ENCODE assay signal across 18 mouse cellular contexts in genomic region chr3:8734096-8734495, GRCm38 (mm10).
DNase-seq lines count a peak whose midpoint lies in the region; ATAC-seq and TF ChIP-seq lines count a peak whose summit lies in the region.
"Had no signal": no experiment of that assay in that cellular context is flagged by ENCODE, and none has a peak within 500 bp of the region (broad histone marks: within the 10 kb centered on the region; RNA-seq: fewer than 3 reads in every experiment).

No protein-coding gene starts in this region.

- H3K9me3 ChIP-seq in forebrain, embryonic 16.5 days (ENCODE audit: control insufficient read depth, low read length), result no peaks in the 10 kb centered on the region
- H3K9me3 ChIP-seq in forebrain, embryonic 15.5 days, result no peaks in the 10 kb centered on the region
- H3K9me3 ChIP-seq in limb, embryonic 14.5 days (ENCODE audit: control insufficient read depth, low read length), result no peaks in the 10 kb centered on the region
- H3K9me3 ChIP-seq in limb, embryonic 10.5 days (replicated peaks), result no peaks in the 10 kb centered on the region
- H3K9me3 ChIP-seq: embryonic facial prominence, embryonic 13.5 days; forebrain, embryonic 13.5 days; heart, embryonic 15.5 days; hindbrain, embryonic 13.5 days had no signal

- WGBS in forebrain, embryonic 16.5 days, result 85% methylated on average over 3 of the region's 3 CpGs
- 82% methylated on average over 3 of the region's 3 CpGs for WGBS in forebrain, embryonic 15.5 days
- WGBS in limb, embryonic 14.5 days, result 73% methylated on average over 3 of the region's 3 CpGs
- 90% methylated on average over 3 of the region's 3 CpGs for WGBS in limb, embryonic 10.5 days

- H3K9ac ChIP-seq in forebrain, embryonic 16.5 days (replicated peaks; ENCODE audit: low read depth, low read length), result no peak overlapping the region
- no peak overlapping the region for H3K9ac ChIP-seq in forebrain, embryonic 15.5 days (replicated peaks)
- H3K9ac ChIP-seq in limb, embryonic 14.5 days (ENCODE audit: low read depth, low read length, severe bottlenecking), result no peak overlapping the region
- H3K9ac ChIP-seq: embryonic facial prominence, embryonic 13.5 days; forebrain, embryonic 13.5 days; heart, embryonic 15.5 days; hindbrain, embryonic 13.5 days had no signal

- TF ChIP-seq POLR2A in limb, embryonic 14.5 days (IDR thresholded peaks at IDR 0.05; ENCODE audit: borderline replicate concordance, extremely low read depth, insufficient read depth, insufficient read length), result no peak
- no peak for TF ChIP-seq POLR2A in bone marrow macrophage, adult 2 months (IDR thresholded peaks at IDR 0.05; ENCODE audit: borderline replicate concordance, low read depth, low read length)

- TF ChIP-seq CTCF in bone marrow macrophage, adult 2 months (IDR thresholded peaks at IDR 0.05; ENCODE audit: low read depth, low read length), result no peak

- H3K4me3 ChIP-seq in forebrain, embryonic 16.5 days (replicated peaks; ENCODE audit: low read length), result no peak overlapping the region
- H3K4me3 ChIP-seq in forebrain, embryonic 15.5 days, result no peak overlapping the region
- H3K4me3 ChIP-seq in limb, embryonic 14.5 days (replicated peaks; ENCODE audit: low read length), result no peak overlapping the region
- no peak overlapping the region for H3K4me3 ChIP-seq in limb, embryonic 10.5 days
- no peak overlapping the region for H3K4me3 ChIP-seq in bone marrow macrophage, adult 2 months (ENCODE audit: insufficient read depth, low read length)
- H3K4me3 ChIP-seq: embryonic facial prominence, embryonic 13.5 days; forebrain, embryonic 13.5 days; heart, adult 2 months; heart, embryonic 15.5 days; hindbrain, embryonic 13.5 days had no signal

- no peaks in the 10 kb centered on the region for H3K27me3 ChIP-seq in forebrain, embryonic 16.5 days (replicated peaks; ENCODE audit: control insufficient read depth, insufficient read depth, low read length)
- H3K27me3 ChIP-seq in forebrain, embryonic 15.5 days, result no peaks in the 10 kb centered on the region
- H3K27me3 ChIP-seq in limb, embryonic 14.5 days (ENCODE audit: control insufficient read depth, insufficient read depth, low read length), result no peaks in the 10 kb centered on the region
- H3K27me3 ChIP-seq in limb, embryonic 10.5 days (ENCODE audit: low read depth, poor library complexity, severe bottlenecking), result no peaks in the 10 kb centered on the region
- H3K27me3 ChIP-seq: embryonic facial prominence, embryonic 13.5 days; forebrain, embryonic 13.5 days; heart, embryonic 15.5 days had no signal

- H3K4me1 ChIP-seq in forebrain, embryonic 16.5 days (replicated peaks; ENCODE audit: control insufficient read depth, insufficient read depth, low read length), result peaks cover 5% of the 10 kb centered on the region; the same call in 1 of the 2 replicates
- peaks cover 9% of the 10 kb centered on the region for H3K4me1 ChIP-seq in forebrain, embryonic 15.5 days
- peaks cover 8% of the 10 kb centered on the region for H3K4me1 ChIP-seq in limb, embryonic 14.5 days (ENCODE audit: control insufficient read depth, insufficient read depth, low read length)
- H3K4me1 ChIP-seq in limb, embryonic 10.5 days, result peaks cover 19% of the 10 kb centered on the region
- H3K4me1 ChIP-seq in bone marrow macrophage, adult 2 months (ENCODE audit: control insufficient read depth, insufficient read depth, low read length), result peaks cover 40% of the 10 kb centered on the region

- no peak overlapping the region for H3K27ac ChIP-seq in forebrain, embryonic 16.5 days (ENCODE audit: low read length)
- H3K27ac ChIP-seq in forebrain, embryonic 15.5 days (replicated peaks), result no peak overlapping the region
- no peak overlapping the region for H3K27ac ChIP-seq in limb, embryonic 14.5 days (replicated peaks; ENCODE audit: low read depth, low read length)
- no peak overlapping the region for H3K27ac ChIP-seq in limb, embryonic 10.5 days
- H3K27ac ChIP-seq in bone marrow macrophage, adult 2 months (ENCODE audit: insufficient read depth, low read depth, low read length), result peak overlapping the region; percentile 56
- H3K27ac ChIP-seq: embryonic facial prominence, embryonic 13.5 days; forebrain, embryonic 13.5 days; heart, adult 2 months; heart, embryonic 15.5 days; hindbrain, embryonic 13.5 days; hindbrain, postnatal 0 days had no signal

- DNase-seq in limb, embryonic 14.5 days (ENCODE audit: low spot score), result peak; percentile 44
- DNase-seq in limb, embryonic 10.5 days (ENCODE audit: low spot score), result no peak
- DNase-seq in 3T3-L1 (ENCODE audit: low read depth, low spot score), result peak; percentile 25
- DNase-seq in ovary, postnatal 14 days (ENCODE audit: low spot score), result no peak
- DNase-seq: adrenal gland, postnatal 10 days; cerebellum, postnatal 25 days; heart, adult 2 months; heart, postnatal 14 days; kidney, adult 11 months had no signal

- no peaks in the 10 kb centered on the region for H3K36me3 ChIP-seq in forebrain, embryonic 16.5 days (ENCODE audit: control insufficient read depth, insufficient read depth)
- no peaks in the 10 kb centered on the region for H3K36me3 ChIP-seq in forebrain, embryonic 15.5 days
- no peaks in the 10 kb centered on the region for H3K36me3 ChIP-seq in limb, embryonic 14.5 days (ENCODE audit: control insufficient read depth, insufficient read depth, low read length)
- no peaks in the 10 kb centered on the region for H3K36me3 ChIP-seq in limb, embryonic 10.5 days
- H3K36me3 ChIP-seq: embryonic facial prominence, embryonic 13.5 days; heart, embryonic 15.5 days; hindbrain, embryonic 13.5 days had no signal

- H3K4me2 ChIP-seq in forebrain, embryonic 16.5 days (ENCODE audit: low read length), result no peak overlapping the region
- no peak overlapping the region for H3K4me2 ChIP-seq in forebrain, embryonic 15.5 days (replicated peaks)
- H3K4me2 ChIP-seq in limb, embryonic 14.5 days (replicated peaks; ENCODE audit: low read depth, low read length, severe bottlenecking), result no peak overlapping the region
- H3K4me2 ChIP-seq: embryonic facial prominence, embryonic 13.5 days; forebrain, embryonic 13.5 days; heart, embryonic 11.5 days; heart, embryonic 15.5 days; hindbrain, embryonic 13.5 days had no signal

- ATAC-seq in forebrain, embryonic 16.5 days, result 0 out of 2 replicates have a peak, but pooled peaks have one; percentile 31
- no peak for ATAC-seq in forebrain, embryonic 15.5 days (replicated peaks)
- ATAC-seq in limb, embryonic 14.5 days (ENCODE audit: low FRiP score, low read depth), result no peak
- ATAC-seq: forebrain, embryonic 13.5 days; hindbrain, postnatal 0 days had no signal

Comparison
In these comparisons a context has a peak if more than half of its experiments do, and no peak if none do; other contexts are left out.
1. DNase-seq: peak in limb, embryonic 14.5 days (single experiment) and 3T3-L1 (single experiment); none in limb, embryonic 10.5 days (single experiment) and ovary, postnatal 14 days (single experiment).